Mouse (Mus musculus) ES-E14 (cell line): ENCODE data around the gene Fam107a. TPM values are rescaled to one million over a fixed set of nuclear protein-coding genes. Genes with fewer than 3 reads are reported as not detected.

Experiments used
- DNase-seq: peaks from one replicate; pipeline ENCODE4 v3.0.0-alpha.2; 2013; ENCODE audit warnings: low read depth, low spot score
- H3K27ac ChIP-seq: 2 replicates; pipeline ENCODE4 v1.5.1; 2012; ENCODE audit warnings: low read depth, mild to moderate bottlenecking, low read length, moderate library complexity, mixed read lengths; ENCODE audit not compliant: poor library complexity, insufficient read depth, severe bottlenecking
- H3K36me3 ChIP-seq: 2 replicates; pipeline ENCODE4 v1.6.1; 2012; ENCODE audit warnings: mild to moderate bottlenecking, low read length, moderate library complexity, mixed read lengths; ENCODE audit not compliant: control insufficient read depth, poor library complexity, insufficient read depth, severe bottlenecking
- H3K4me1 ChIP-seq, 2 experiments: fragments of 150-350 bp in 1 of 2; sonication (generic) in 1 of 2; 2 replicates each; pipeline ENCODE4 v1.6.1; 2012; ENCODE audit warnings: low read length in 2 of 2, mild to moderate bottlenecking in 1 of 2, mixed read lengths in 1 of 2; ENCODE audit not compliant: control insufficient read depth in 2 of 2, insufficient read depth in 2 of 2, poor library complexity in 1 of 2
- H3K4me3 ChIP-seq, 2 experiments: fragments of 150-350 bp in 1 of 2; sonication (generic) in 1 of 2; 2 replicates each; pipeline ENCODE4 v1.5.1; 2012; ENCODE audit warnings: low read length in 2 of 2, low read depth in 1 of 2, mild to moderate bottlenecking in 1 of 2, mixed read lengths in 1 of 2; ENCODE audit not compliant: insufficient read depth in 1 of 2, poor library complexity in 1 of 2, severe bottlenecking in 1 of 2
- H3K9ac ChIP-seq: 2 replicates; pipeline ENCODE4 v1.6.1; 2012; ENCODE audit warnings: low read depth, mild to moderate bottlenecking, low read length, mixed read lengths; ENCODE audit not compliant: poor library complexity, insufficient read depth, severe bottlenecking
- H3K9me3 ChIP-seq: fragments of 150-350 bp; sonication (generic); 2 replicates; pipeline ENCODE4 v1.6.1; 2012; ENCODE audit warnings: low read depth, mild to moderate bottlenecking, low read length; ENCODE audit not compliant: control insufficient read depth, insufficient read depth
- CHD2 ChIP-seq: IDR thresholded peaks from 2 replicates; pipeline ENCODE4 v1.6.1; 2014; ENCODE audit warnings: mild to moderate bottlenecking, low read depth, low read length, inconsistent platforms
- HCFC1 ChIP-seq: IDR thresholded peaks from 2 replicates; pipeline ENCODE4 v1.6.1; 2012; ENCODE audit warnings: low read length, inconsistent platforms, borderline replicate concordance; ENCODE audit not compliant: insufficient read depth
- MAFK ChIP-seq: IDR thresholded peaks from 2 replicates; pipeline ENCODE4 v1.6.1; 2014; ENCODE audit warnings: mild to moderate bottlenecking, low read depth, low read length, inconsistent platforms; ENCODE audit not compliant: insufficient read depth
- ZC3H11A ChIP-seq: IDR thresholded peaks from 2 replicates; pipeline ENCODE4 v1.6.1; 2012; ENCODE audit warnings: low read depth, mild to moderate bottlenecking, inconsistent platforms, low read length, borderline replicate concordance
- ZNF384 ChIP-seq: IDR thresholded peaks from 2 replicates; pipeline ENCODE4 v1.6.1; 2012; ENCODE audit warnings: low read depth, low read length, inconsistent platforms
- in situ Hi-C, 2 experiments: fragments of 600-800 bp; cut with MboI; formaldehyde crosslinking; loops; one replicate each; pipeline ENCODE4 v1.15.1; 2025; ENCODE audit warnings: low sequenced_read_pairs in 2 of 2, inconsistent platforms in 1 of 2; ENCODE audit not compliant: unreplicated experiment in 2 of 2
- total RNA-seq: library from RNA; depleted of rRNA; stranded (reverse); fragments of 300-350 nt; gene quantifications from 2 replicates; pipeline ENCODE4 v1.2.3, GENCODE M21; 2012

Fam107a gene
- total RNA-seq, 1 experiment: 0.27 TPM

DNA sequence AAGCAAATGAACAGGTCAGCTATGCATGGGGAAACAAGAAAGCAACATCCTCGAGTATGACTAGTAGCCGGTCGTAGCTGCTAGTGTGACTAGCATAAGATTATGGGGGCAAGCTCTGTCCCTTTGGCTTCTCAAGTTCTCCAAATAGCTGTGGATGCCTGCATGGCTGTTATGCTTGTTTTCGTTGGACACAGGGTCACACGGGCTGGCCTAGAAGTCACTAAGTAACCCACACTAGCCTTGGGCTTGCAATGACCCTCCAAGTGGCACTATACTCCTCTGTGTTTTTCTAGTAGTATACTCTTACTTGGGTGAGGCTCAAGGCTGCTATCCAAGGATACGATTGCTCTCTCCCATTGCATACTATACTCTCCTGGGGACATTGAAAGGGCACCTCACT lies 2.7 kb downstream of the Fam107a start:
- no peak for DNase-seq
- Histone ChIP-seq H3K9ac (no peak overlapping the region), H3K4me1 (peaks cover 0 to 8% of the 10 kb centered on the region in 2 experiments), H3K27ac (no peak overlapping the region), H3K4me3 (no peak overlapping the region), H3K9me3 (no peaks in the 10 kb centered on the region), H3K36me3 (no peaks in the 10 kb centered on the region)
- TF ChIP-seq ZNF384 (no peak), ZC3H11A (no peak), MAFK (no peak), CHD2 (no peak), HCFC1 (no peak)
- in situ Hi-C loops: loop anchor here in 1 of 2 experiments (10.0 kb wide), 1 partner anchor 220 kb away; the partner anchor contains the start of gene Pxk

DNA sequence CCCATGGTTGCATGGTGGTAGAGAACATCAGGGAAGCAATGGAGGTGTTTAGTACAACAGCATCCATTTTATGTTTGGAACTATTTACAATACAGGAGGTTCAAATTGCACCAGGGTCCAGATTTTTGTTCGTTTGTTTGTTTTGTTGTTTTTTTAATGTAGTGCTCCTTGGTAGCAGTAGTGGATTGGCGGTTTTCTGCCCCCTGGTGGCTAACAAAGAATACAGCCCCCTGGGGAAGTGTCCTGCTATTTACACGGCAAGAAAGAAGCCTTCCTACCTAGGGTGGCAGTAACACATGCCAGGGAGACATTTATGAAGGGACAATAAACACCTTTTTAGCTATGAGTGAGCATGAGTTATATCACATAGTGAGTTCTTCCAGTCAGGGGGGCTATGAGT lies 3.3 kb downstream of the Fam107a start:
- no peak overlapping the region for H3K4me3 ChIP-seq
- no peaks in the 10 kb centered on the region for H3K36me3 ChIP-seq
- no peak overlapping the region for H3K9ac ChIP-seq
- H3K27ac ChIP-seq: no peak overlapping the region
- TF ChIP-seq MAFK (no peak), HCFC1 (no peak), ZNF384 (no peak), ZC3H11A (no peak), CHD2 (no peak)
- peaks cover 0 to 8% of the 10 kb centered on the region in 2 experiments for H3K4me1 ChIP-seq
- DNase-seq: peak; percentile 27
- H3K9me3 ChIP-seq: no peaks in the 10 kb centered on the region
- in situ Hi-C loops: loop anchor here in 1 of 2 experiments (10.0 kb wide), 1 partner anchor 220 kb away; the partner anchor contains the start of gene Pxk

DNA sequence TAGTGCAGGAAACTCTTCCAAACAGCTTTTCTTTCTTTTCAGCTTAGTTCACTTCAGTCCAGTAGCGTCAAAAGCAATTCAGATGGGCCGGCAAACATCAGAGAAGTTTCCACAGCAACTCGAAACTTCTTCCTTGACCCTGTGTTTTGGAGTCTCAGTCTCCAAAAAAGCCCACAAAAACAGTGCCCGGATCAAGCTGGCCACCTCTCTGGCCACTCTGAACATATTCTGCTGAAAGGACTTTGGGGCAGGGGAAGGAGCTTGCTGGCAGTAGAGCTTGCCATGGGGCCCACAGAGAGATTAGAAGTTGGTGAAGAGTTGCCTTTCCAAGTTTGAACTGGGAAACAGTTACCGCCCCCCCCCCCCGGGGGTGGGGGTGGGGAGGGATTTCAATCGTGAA lies 3.9 kb downstream of the Fam107a start:
- TF ChIP-seq HCFC1 (no peak), CHD2 (no peak), ZC3H11A (no peak), ZNF384 (no peak), MAFK (no peak)
- no peak overlapping the region for H3K27ac ChIP-seq
- in situ Hi-C loops: loop anchor here in 1 of 2 experiments (10.0 kb wide), 1 partner anchor 219 kb away; the partner anchor contains the start of gene Pxk
- no peak for DNase-seq
- H3K4me3 ChIP-seq: no peak overlapping the region
- H3K36me3 ChIP-seq: no peaks in the 10 kb centered on the region
- H3K9ac ChIP-seq: no peak overlapping the region
- H3K9me3 ChIP-seq: no peaks in the 10 kb centered on the region
- H3K4me1 ChIP-seq: peaks cover 0 to 10% of the 10 kb centered on the region in 2 experiments

DNA sequence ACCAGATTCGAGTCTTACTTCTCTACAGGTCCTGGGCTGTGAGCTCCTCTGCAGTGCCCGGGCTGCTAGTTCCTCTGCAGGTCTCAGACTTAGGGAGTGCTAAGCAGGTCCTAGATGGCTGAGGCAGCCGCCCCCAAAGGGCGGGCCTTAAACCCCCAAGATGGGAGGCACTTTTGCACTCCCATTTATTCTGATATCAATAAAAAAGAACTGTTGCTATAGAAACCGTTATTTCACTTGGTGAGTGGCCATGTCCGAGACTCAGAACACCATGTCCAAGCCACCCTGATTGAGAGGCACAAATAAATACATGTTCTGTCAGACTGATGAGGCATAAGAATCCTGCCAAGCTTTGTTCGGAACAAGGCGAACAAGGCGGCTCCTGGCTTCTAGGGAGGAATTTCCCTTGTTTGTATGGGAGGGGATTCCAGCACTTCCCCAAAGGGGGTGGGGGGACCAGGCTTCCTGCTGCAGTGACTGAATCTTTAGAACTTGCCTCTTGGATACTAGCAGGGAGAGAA lies 8.1 kb downstream of the Fam107a start:
- no peaks in the 10 kb centered on the region for H3K9me3 ChIP-seq
- no peak overlapping the region for H3K4me3 ChIP-seq
- TF ChIP-seq CHD2 (no peak), ZNF384 (no peak), ZC3H11A (no peak), MAFK (no peak)
- no peak overlapping the region for H3K9ac ChIP-seq
- in situ Hi-C loops: loop anchor here in 1 of 2 experiments (10.0 kb wide), 1 partner anchor 215 kb away; the partner anchor contains the start of gene Pxk
- DNase-seq: no peak
- no peaks in the 10 kb centered on the region for H3K36me3 ChIP-seq
- H3K27ac ChIP-seq: no peak overlapping the region
- peaks cover 0 to 4% of the 10 kb centered on the region in 2 experiments; a peak in 2 of 4 replicates for H3K4me1 ChIP-seq

DNA sequence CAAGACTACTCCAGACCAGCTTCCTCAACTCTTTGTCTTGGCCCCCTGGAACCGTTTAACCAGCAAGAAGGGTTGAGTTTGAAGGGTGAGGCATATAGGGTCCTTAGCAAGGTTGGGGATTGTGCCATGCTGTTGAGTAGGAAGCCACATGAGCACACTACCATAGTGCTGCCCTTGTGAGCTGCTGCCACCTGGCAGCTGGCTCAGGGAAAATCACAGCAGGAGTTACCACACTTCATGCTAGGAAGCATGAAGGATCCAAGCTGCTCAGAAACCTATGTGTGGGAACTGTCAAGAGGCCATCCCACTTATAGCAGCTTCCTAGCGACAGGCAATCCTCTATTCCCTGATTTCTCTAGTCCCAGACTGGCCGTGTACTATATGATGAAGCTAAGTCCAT lies 9.2 kb downstream of the Fam107a start:
- in situ Hi-C loops: no loop called here
- DNase-seq: no peak
- Histone ChIP-seq H3K4me1 (peaks cover 0 to 2% of the 10 kb centered on the region in 2 experiments; a peak in 2 of 4 replicates), H3K9me3 (no peaks in the 10 kb centered on the region), H3K36me3 (no peaks in the 10 kb centered on the region), H3K4me3 (no peak overlapping the region), H3K9ac (no peak overlapping the region), H3K27ac (no peak overlapping the region)
- TF ChIP-seq ZC3H11A (no peak), MAFK (no peak)
